Mouse (Mus musculus) lung, adult 2 months (tissue): ENCODE data around the gene Setd1a.

Source experiments
- CTCF ChIP-seq: fragments of 200-500 bp; IDR thresholded peaks from 2 replicates; pipeline ENCODE4 v1.5.1; 2011; ENCODE audit warnings: mild to moderate bottlenecking, low read length, control low read depth; ENCODE audit not compliant: insufficient read depth
- POLR2A ChIP-seq: fragments of 200-500 bp; IDR thresholded peaks from 2 replicates; pipeline ENCODE4 v1.6.1; 2011; ENCODE audit warnings: low read depth, mild to moderate bottlenecking, control low read depth, low read length, borderline replicate concordance; ENCODE audit errors: extremely low read depth

GRCm38 (mm10) chr7:127802313-127802712, 25.8 kb downstream of the Setd1a start:
- TF ChIP-seq CTCF = no peak
- TF ChIP-seq POLR2A = no peak
